Mouse (Mus musculus): ENCODE measurements around the gene Il1rn.

DNA sequence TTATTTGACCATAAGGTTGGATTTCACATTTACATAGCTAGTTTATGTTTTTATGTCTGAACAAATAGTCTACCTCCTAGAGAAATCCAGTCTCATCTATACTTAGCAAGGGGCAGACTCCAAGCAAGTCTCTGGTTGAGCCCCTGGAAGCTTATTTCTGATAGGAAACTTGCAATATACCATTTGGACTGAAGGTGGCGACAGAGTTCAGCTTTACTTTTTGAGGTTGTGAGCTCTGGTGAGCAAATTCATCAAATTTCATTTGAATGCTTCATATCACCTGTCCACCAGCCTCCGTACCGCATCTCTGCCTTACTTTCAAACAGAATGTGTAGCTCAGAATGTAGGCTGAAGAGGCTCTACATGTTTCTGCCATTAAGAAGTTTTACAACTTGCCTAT, 39.8 kb upstream of the Il1rn start:
- TF ChIP-seq MAFK (IDR thresholded peaks at IDR 0.05; ENCODE audit: borderline replicate concordance, low read depth, low read length): no peak
- TF ChIP-seq ETS1 (IDR thresholded peaks at IDR 0.05; ENCODE audit: low read depth, low read length): no peak
- no peak for TF ChIP-seq USF1 (IDR thresholded peaks at IDR 0.05; ENCODE audit: low read depth, low read length)
- TF ChIP-seq MAZ (IDR thresholded peaks at IDR 0.05; ENCODE audit: low read depth, low read length): no peak
- TF ChIP-seq ELF1 (IDR thresholded peaks at IDR 0.05; ENCODE audit: low read depth, low read length): no peak
- TF ChIP-seq POLR2A (IDR thresholded peaks at IDR 0.05; ENCODE audit: control insufficient read depth in 1 of 2, insufficient read depth in 1 of 2, low read depth in 1 of 2, low read length in 2 of 2, poor library complexity in 1 of 2): no peak
- no peak for TF ChIP-seq GATA1 (IDR thresholded peaks at IDR 0.05; ENCODE audit: low read depth, low read length)

Measured in MEL (cell line).